Mouse (Mus musculus) brain, embryonic 14.5 days (tissue): Measurements from ENCODE around the gene 1700022I11Rik. TPM values are rescaled to one million over a fixed set of nuclear protein-coding genes. Genes with fewer than 3 reads are reported as not detected.
A peak's percentile ranks its signal among the peaks of the same experiment; 100 is the strongest.

Experiments
- DNase-seq: peaks from one replicate; pipeline ENCODE4 v3.0.0-alpha.2; 2011; ENCODE audit warnings: low read depth
- CTCF ChIP-seq: fragments of 200-500 bp; IDR thresholded peaks from 2 replicates; pipeline ENCODE4 v1.5.1; 2012; ENCODE audit warnings: inconsistent platforms, mild to moderate bottlenecking, moderate library complexity, borderline replicate concordance; ENCODE audit not compliant: insufficient read depth, insufficient read length; ENCODE audit errors: extremely low read depth
- POLR2A ChIP-seq: fragments of 200-500 bp; IDR thresholded peaks from 2 replicates; pipeline ENCODE4 v1.6.1; 2012; ENCODE audit warnings: mild to moderate bottlenecking, inconsistent platforms, borderline replicate concordance; ENCODE audit not compliant: poor library complexity, insufficient read depth, insufficient read length, severe bottlenecking; ENCODE audit errors: extremely low read depth
- polyA plus RNA-seq: library from polyadenylated mRNA; depleted of rRNA; stranded (reverse); fragments of >200 nt; gene quantifications from 2 replicates; pipeline ENCODE4 v1.2.3, GENCODE M21; 2012

Gene 1700022I11Rik
- polyA plus RNA-seq, 1 experiment: not detected

DNA sequence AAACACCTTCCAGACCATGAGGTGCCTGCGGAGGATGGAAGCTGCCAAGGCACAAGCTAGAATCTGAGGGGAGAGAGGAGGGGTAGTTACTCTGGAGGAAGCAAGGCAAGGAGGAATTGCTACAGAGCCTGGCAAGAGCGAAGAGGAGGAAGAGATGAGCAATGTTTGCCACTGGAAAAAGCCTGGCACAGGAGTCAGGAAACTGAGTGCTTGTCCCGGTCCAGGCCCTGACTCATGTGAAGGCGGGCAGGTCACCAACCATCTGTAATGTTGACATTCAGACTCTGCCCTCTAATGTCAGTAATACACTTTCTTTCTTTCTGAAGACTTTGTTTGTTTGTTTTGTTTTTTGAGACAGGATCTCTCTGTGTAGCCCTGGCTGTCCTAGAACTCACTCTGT is 48.8 kb downstream of the 1700022I11Rik start:
- TF ChIP-seq POLR2A (no peak), CTCF (no peak)
- DNase-seq: no peak

DNA sequence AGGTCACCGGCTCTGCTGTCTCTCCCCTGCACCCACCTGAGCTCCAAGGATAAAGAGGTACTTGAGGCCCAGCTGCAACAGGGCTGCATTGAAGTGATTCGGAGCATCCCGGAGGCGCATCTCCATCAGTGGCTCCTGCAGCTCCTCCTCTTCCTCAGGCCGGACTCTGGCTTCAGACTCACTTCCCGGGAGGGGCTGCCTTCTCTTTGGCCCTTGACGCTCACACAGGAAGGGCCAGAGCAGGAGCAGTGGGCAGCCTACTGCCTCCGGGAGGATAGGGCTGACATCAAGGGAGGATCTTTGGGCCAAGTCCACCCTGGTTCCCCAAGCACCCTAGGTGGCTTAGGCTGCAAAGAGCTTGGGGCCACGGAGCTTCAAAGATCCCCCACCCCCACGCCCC is 49.8 kb downstream of the 1700022I11Rik start:
- no peak for DNase-seq

DNA sequence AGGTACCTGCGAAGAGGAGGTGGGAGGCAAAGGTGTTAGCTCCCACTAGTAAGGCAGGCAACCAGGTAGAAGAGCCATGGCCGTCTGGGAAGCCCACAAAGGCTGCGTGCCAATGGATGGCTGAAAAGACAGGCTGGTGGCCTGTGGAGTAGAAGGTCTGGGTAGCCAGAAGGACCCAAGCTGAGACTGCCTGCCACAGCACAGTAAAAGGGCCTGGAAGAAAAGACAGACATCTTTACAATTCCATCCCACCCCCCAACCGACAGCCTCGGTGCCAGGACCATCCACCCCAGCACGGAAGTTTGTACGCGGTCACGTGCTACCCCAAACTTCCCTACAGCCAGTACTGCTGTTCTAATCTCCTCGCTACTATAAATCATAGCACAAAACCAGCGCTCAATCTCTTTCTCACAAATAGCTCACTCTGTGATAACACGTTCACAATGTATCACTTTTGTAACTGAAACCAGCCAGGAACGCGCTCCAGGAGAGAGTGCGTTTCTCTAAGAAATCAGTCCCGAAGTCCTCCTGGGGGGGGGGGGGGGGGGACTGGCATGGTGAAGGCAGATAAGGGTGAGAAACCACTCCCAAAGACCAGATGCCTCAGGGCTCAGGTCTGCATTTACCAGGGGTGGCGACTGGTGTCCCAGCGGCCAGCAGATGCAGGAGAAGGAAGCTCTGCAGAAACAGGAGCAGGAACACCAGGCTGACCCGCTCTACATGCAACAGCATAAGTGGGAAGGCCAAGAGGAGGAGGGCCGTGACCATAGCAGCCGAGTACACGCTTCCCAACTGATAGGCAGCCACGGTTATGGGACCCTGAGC is 50.4 kb downstream of the 1700022I11Rik start:
- no peak for DNase-seq
- no peak for TF ChIP-seq CTCF
- TF ChIP-seq POLR2A: no peak

More for the DNA sequence above, 49.8 kb downstream of the 1700022I11Rik start:
- no peak for TF ChIP-seq POLR2A
- TF ChIP-seq CTCF: no peak

DNA sequence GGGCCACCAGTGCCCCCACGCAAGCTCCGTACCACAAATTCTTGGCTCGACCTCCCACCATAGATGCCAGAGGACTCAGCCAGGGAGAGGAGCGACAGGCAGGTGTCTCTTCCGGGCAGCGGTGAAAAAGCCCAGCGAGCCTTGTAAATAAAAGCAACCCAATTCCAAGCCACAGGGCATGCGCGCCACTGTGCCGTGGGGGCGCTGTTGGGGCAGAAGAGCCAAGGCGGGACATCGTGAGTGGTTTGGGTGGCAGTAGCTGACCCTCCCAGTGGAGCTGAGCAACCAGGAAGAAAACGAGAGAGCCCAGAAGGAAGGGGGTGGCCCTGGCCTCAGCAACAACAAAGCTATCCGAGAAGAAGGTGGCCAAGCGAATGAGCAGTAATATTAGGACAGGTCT is 51.5 kb downstream of the 1700022I11Rik start:
- TF ChIP-seq CTCF (no peak), POLR2A (no peak)
- no peak for DNase-seq

DNA sequence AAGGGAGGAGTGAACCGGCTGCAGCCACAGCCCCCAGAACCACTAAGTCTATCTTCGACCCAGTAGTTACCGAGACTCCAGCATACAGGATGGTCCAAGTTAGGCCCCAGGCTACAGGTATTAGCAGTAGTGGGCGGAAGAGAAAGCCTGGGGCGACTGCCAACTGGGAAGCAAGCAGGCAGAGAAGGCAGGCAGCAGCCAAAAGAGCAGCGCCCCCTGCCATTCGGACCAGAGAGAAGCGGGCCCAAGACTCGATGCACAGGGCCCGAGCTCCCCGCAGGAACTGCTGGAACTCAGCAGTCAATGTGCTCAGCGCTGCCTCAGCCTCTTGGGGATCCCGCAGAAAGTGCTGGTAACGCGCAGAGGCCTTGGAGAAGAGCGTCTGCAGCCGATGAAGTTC is 51.9 kb downstream of the 1700022I11Rik start:
- TF ChIP-seq CTCF (no peak), POLR2A (no peak)

DNA sequence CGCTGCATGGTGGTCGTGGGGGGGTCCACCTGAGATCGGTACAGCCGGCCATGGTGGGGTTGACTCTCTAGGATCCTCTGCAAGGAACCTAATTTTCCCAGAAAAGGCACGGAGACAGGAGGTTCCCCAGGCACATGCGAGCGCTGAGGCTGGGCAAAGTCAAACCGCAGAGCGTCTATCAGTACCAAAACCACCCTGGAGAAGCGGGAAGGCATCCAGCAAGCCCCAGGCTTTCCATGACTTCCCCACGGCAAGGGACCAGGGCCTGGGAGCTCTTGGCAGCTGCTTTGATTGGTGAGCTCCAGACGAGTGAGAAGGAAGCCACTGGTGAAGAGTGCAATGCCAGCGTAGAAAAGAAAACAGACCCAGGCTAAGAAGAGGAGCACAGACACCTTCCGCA is 55.3 kb downstream of the 1700022I11Rik start:
- DNase-seq: no peak
- TF ChIP-seq CTCF (no peak), POLR2A (no peak)

More for the DNA sequence above, 51.9 kb downstream of the 1700022I11Rik start:
- DNase-seq: no peak

DNA sequence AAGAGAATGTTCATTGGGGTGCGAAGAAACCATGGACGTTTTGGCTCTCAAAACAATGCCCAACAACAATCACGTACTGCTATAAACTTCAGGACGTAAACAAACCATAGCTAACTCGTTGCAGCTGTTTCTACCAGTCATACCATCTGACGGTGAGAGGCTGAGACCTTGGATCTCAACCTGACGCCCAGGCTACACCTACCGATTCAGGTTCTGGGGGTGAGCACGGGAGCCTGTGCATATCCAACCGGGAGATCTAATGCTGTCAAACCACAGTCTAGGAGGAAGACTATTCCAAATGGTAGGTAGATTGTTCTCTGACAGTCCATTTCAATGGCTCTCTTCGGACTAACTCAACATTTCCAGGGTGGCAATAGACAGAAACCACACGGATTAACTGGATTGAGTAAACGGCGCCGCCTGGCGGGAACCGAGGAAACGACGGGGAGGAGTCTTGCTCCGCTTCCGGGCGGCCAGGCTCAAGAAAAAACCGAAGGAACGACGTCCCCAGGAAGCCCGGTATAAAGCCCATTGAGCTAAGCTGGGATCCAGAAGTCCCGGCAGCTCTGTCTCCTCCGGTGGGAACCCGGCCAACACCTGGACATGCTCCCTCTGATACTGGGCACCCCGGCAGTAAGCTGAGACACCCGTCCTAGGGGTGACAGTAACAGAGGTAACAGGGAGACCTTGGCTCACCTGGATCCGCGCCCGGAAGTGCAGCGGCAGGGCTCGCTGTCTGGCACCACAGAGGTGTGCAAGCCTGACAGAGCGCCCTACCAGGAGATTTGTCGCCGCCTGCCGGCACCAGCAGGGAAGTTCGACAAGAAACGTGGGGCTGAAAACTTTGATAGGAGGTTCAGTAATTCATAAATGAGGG is 55.9 kb downstream of the 1700022I11Rik start, which contains the start of gene Pigo:
Gene Pigo (minus strand): TSS at position 736 of the 877 bp plus-strand sequence.
- DNase-seq: peak; percentile 97
- TF ChIP-seq POLR2A: peak; percentile 56; the same call in 1 of the 2 replicates
- peak; percentile 92 for TF ChIP-seq CTCF

DNA sequence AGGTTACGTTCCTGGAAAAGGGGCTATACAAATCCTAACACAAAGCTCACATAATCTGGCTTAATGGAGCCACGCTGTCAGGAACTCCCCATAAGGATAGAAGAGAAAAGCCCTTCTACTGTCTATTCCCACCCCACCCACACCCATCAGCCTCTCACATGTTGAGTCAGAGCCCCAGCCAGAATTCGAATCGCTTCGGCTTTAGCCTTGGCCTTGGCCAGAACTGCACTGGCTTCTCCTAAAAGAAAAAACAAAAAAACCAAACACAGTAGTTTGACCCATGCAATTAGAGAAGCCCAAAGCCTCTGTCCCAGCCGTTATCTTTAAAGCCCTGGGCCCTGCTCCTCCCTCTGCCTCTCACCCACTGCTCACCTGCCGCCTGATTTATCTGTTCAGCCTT is 59.7 kb downstream of the 1700022I11Rik start:
- no peak for TF ChIP-seq CTCF
- no peak for DNase-seq

DNA sequence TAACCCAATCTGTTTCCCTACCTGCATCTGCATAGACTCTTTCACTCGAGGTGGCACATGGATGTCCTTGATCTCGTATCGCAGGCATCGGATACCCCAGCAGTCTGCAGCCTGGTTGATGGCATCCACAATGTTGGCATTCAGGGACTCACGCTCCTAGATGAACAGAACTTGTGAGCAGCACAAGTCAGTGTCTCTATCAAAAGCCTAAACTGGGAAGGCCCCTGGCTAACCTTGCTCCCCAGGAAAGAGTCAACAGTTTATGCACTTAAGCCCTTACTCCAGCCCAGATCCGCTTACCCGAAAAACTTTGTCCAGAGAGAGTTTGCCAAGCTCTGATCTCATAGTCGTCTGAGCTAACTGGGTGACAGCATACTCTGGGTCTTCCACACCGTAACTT is 60.3 kb downstream of the 1700022I11Rik start:
- no peak for DNase-seq
- no peak for TF ChIP-seq CTCF
- no peak for TF ChIP-seq POLR2A

DNA sequence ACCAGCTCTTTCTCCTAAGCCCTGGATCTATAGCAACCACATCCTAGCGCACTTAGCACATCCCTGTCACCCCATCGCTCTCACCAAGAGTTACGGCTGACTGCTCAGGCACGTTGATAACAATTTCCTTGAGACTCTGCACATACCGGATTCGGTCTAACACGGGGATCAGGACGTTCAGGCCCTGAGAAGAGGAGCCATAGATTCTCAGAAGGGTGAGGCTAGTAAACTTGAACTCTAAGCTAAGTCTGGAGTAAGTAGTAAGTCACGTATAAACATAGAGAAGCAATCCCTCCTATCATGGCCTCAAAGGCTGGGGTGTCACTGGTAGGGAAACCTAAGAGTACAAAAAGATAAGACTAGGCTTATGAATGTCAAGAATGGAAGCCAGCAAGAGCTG is 60.9 kb downstream of the 1700022I11Rik start:
- TF ChIP-seq POLR2A (no peak), CTCF (no peak)
- no peak for DNase-seq

DNA sequence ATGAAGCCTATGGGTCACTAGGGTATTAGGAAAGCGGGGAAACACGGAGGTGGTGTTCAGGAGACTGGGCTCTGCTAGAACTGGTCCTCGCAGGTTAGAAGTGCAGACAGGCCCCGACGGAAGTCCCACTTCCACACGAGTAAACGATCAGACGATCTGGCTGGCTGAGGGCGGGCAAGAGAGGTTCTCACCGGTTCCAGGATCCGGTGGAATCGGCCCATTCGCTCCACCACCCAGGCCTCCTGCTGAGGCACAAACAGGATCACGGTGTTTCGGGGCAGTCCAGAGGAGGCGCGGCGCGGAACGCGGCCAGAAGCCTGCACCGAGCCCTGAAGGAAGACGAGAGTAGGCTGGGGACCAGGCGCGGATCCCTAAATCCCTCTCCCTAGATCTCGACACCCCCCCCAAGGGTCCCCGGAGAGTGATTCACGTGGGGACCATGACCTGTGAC is 61.4 kb downstream of the 1700022I11Rik start:
- no peak for DNase-seq
- TF ChIP-seq POLR2A (no peak), CTCF (no peak)

DNA sequence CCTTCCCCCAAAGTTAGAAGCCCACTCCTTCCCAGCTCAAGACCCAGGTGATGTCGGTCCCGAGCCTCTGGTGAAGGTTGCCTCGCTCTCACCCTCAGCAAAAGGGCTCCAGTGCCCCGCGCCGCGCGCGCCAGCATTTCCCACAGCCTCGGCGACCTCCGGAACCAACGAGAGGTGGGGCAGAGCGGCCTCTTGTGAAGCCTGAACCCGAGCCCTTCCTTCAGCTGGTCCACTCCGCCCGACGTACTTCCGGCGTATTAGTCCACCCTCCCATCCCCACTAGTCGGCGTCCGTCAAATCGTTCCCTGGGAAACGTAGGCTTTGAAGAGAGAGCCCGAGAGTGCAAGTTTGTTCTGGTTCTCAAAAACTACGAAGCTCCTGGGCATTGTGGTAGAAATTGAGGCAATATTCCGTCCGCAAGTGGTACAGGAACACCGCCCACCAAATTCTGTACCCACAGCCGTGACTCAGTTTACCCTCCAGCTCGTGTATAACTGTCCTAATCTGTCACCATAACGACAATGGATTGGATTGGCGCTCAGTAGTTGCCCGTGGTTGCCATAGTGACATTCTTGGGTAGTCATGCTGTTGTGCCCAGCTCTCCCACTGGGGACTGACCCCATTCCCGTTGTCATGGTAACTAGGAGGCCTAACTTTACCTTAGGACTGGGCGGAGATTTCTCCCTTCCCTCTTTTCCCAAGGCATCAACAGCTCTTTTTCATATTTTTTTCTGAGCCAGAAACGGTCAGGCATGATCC is 62.0 kb downstream of the 1700022I11Rik start, which contains the start of gene Stoml2:
Gene Stoml2 (minus strand): TSS at position 474 of the 759 bp plus-strand sequence.
- peak; percentile 99 for DNase-seq
- TF ChIP-seq CTCF (peak; percentile 39; the same call in 1 of the 2 replicates), POLR2A (peak; percentile 58; the same call in 1 of the 2 replicates)
